Mouse (Mus musculus) thymus, postnatal 0 days (tissue): ENCODE measurements around the gene Rapgef4. TPM values are rescaled to one million over a fixed set of nuclear protein-coding genes. Genes with fewer than 3 reads are reported as not detected.

Experiments used
- DNase-seq: peaks from one replicate; pipeline ENCODE4 v3.0.0-alpha.2; 2015; ENCODE audit warnings: low spot score
- polyA plus RNA-seq: library from polyadenylated mRNA; unstranded; fragments of >200 nt; fragmentation: Nextera tagmentation; extraction: Ambion mirVana; gene quantifications from 2 replicates; pipeline ENCODE4 v1.2.1, GENCODE M21; 2015

Gene Rapgef4
- polyA plus RNA-seq, 1 experiment from 2014 or later = 4.2 TPM

GRCm38 (mm10) chr2:72178025-72178424 lies 197.0 kb downstream of the Rapgef4 start:
- DNase-seq = no peak

DNA sequence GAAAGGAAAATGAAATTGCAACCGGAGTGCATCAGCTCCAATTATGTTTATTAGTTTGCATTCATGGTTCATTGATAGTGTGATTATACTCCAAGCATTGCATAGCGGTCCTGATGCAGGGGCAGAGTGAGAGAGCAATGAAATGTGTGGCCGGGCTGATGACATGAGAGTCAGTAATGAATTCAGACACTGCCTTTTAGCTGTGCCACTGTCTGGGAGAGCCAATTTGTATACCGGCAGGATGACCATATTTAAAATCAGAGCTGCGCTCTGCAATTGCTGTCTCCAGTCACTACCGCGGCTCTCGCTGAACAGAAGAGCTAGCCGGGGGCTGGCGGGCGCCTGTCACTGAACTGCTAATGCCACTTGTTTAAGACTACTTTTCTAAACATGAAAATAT lies 197.5 kb downstream of the Rapgef4 start:
- DNase-seq = no peak

DNA sequence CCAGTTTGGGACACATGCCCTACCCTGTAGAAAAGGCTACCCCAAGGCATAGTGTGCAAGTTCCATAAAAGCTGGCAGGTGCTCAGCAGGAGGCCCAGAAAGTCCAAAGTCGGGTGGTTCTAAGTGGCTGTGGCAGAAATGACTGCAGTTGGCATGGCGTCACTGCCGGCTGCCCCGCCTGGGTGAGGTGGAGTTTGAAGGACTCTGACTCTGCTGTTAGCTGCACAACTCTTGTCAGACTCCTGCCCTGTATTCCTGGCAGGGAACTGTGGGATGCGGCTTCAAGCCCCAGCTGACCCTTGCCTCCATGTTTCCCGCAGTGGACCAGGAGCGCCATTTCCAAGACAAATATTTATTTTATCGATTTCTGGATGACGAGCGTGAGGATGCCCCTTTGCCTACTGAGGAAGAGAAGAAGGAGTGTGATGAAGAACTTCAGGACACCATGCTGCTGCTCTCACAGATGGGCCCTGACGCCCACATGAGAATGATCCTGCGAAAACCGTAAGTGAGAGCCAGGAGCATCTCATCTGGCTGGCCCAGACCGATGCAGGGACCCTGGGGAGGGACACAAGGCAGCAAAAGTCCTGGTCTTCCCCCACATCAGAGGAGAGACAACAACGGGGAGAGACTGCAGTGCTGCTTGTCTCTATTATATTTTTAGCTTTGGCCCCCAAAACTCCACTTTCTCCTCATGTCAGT lies 198.7 kb downstream of the Rapgef4 start:
- no peak for DNase-seq

- no peak for DNase-seq
Measured at GRCm38 (mm10) chr2:72181443-72181842, 200.4 kb downstream of the Rapgef4 start.

DNA sequence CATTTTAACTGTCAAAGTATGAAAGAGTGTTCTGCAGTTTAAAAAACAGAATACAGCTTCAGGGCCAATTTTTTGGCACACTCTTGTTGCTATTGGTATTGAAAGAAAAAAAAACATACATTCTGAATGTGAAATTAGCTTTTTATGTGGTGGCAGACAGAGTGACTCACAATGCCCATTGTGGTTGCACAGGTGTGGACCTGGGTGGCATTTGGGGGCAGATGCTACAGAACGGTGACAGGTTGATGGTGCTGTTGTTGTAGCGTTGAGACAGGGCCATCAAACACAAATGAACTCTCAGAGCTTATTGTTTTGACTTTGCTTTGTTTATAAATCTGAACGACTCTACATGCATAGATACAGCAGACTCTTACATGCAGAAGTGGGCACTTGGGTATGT lies 202.7 kb downstream of the Rapgef4 start:
- DNase-seq = peak; percentile 79

DNA sequence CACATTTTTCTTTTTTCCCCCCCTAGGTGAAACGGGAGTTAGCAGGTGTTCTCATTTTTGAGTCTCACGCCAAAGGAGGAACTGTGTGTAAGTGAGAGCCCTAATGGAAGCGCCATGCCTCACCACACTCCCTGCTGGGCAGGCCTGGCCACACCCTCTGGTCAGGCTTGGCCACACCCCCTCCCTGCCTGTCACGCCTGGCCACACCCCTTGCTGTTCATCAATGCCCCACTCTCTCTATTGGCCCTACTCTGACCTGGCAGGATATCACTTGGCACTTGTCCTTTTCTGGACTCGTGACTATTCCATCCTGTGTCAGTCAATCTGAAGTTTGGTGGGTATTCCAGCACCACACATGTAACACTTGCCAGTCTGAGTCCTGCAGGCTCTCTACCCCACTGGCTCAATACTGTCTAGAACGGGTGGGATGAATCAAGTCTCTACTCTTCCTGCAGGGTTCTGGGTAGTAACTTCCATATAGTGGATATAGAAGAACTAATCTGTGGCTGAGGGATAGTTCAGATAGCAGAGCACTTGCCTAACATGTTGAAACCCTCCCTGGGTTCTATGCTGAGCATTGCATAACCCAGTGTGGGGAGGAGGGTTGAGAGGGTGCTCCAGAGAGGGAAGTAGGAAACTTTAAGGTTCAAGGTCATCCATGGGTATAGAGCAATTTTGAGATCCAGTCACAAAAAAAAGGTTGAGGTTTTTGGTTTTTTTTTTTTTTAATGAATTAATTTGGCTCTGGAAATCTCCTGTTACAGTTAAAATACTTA lies 215.3 kb downstream of the Rapgef4 start:
- no peak for DNase-seq

DNA sequence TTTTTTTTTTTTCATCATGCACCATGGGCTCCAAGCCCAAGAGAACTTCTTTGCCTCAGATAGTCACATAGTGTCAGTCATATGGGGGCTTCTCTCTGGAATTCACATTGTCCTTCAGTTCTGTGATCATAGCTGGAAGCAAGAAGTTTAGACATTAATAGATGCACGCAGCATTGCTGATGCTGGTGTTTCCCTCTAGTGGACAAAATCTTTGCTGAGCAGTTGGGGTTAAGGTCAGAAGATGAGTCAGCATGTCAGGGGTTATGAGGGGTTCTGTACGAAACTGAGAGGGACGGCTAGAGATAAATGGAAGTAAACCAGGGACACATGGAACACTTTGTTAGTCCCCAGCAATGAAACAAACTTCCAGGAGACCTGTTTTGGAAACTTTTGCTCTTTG lies 216.0 kb downstream of the Rapgef4 start:
- DNase-seq = peak; percentile 60

DNA sequence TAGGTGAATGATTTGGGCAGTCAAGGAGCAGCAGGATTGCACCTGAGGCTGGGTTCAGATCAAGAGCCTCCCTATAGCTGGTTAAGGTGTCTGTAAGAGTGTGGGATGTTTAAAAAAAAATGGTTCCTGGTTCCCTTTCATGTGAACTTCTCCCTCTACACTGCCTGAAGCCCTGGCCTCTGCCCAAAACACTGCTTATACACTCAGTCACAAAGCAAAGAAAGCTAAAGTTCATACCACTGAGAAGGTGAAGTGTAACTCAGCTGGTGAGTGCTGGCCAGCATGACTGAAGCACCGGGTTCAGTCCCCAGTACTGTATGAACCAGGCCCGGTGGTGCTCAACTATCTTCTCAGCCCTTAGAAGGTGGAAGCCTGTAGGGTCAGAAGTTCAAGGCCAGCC lies 218.4 kb downstream of the Rapgef4 start:
- DNase-seq = no peak

DNA sequence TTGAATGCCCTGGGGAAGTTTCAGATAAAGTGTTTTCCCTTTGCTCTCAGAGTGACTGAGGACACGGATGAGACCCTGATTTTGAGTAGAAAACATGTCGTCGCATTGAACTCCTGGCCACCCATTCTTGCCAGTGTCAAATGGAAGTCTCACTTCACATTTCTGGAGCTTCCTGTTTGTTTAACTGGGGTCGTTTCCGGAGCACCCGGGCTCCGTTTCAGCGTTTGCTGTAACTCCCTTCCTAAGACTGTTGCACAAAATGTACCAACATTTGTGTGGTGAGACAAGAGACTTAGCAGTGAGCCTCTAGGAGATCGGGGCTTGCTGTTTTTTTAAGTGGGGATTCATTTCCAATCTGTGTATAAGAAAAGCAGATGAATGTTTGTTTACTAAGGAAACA lies 220.5 kb downstream of the Rapgef4 start:
- peak; percentile 64 for DNase-seq

- no peak for DNase-seq
Measured at GRCm38 (mm10) chr2:72202252-72202651, 221.2 kb downstream of the Rapgef4 start.

DNA sequence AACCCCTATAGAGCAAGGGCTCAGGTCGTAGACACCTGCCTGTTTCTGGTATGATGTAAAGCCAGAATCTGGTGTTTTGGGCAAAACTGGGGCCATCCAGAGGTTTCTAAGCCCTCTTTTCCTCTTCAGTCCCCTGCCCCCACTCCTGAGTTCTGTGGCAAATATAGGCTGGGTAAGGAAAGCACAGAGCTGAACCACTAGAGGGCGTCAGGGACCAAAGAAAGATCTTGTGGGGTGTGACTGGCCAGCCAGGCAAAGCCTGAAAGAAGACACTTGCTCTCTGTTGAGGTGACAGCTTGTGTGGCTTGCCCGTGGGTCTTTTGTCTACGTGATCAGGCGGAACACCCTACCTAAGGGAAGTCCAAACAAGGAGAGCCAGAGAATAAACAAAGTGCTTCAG lies 222.6 kb downstream of the Rapgef4 start:
- peak; percentile 90 for DNase-seq

DNA sequence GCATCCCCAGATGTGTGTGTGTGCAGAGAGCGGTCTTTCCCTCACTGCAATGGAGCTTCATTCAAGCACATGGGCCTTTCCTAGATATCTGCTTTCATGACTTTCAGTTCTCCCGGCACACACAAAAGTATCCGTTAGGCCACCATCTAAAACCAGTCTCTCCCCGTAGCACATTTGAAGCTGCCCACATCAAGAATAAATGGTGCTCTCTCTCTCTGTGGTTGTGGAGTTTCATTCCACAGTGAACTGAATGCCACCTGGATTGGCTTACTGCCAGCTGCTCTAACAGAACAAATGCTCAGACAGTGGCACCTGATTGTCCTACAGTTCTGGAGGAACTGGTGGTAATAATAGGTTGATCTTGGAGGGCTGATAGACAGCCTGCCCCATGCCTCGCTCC lies 224.8 kb downstream of the Rapgef4 start:
- DNase-seq = peak; percentile 75

- DNase-seq = no peak
Measured at GRCm38 (mm10) chr2:72206530-72207248, 225.6 kb downstream of the Rapgef4 start.

DNA sequence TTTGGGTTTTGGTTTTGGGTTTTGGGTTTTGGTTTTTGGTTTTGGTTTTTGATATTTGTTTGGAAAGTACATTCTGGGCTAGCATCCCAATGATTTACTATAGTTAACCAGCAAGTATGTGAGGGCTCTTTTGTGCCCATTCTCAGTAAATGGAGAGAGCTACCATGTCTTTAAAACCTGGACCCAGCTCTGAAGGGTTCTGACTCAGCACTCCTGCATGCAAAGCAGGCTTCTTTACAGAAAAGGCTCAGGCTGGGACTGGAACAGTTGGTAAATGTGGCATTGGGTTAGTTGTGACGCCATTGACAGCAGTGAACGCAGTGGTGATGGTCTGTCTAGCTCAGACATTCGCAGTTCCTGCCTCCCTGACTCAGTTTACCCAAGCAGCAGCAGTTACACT lies 236.3 kb downstream of the Rapgef4 start:
- no peak for DNase-seq

DNA sequence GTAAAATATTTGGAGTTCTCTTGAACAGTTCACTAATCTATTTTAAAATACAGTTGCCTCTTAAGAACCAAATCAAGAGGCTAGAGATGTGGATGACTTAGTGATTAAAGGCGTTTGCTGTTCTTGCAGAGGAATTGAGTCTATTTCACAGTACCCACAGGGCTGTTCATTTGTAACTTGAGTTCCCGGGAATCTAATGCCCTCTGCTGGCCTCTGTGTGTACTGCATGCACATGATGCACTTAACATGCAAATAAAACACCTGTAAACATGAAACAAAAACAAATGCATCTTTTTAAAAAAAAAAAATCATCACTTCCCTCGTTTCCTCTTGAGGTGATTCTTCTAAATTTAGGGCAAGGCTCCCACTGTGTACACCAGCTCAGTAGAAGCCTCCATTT lies 238.9 kb downstream of the Rapgef4 start:
- peak; percentile 85 for DNase-seq

DNA sequence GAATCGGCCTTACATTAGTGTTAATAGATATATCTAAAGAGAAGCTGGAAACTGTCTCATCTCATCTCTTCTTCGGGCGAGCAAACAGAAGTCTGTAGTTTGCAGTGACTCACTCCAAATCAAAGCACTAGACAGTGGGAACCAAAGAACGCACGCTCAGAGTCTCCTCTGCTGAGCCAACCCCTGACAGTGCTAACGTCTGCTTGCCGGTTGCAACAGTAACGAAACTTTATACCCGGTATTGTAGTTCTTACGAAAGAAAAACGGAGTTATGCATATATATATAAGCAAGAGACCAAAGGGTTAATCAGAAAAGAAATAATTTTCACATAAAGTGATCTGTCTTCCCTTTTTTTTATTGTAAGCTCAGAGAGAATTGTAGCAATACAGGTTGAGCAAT lies 240.2 kb downstream of the Rapgef4 start:
- no peak for DNase-seq

DNA sequence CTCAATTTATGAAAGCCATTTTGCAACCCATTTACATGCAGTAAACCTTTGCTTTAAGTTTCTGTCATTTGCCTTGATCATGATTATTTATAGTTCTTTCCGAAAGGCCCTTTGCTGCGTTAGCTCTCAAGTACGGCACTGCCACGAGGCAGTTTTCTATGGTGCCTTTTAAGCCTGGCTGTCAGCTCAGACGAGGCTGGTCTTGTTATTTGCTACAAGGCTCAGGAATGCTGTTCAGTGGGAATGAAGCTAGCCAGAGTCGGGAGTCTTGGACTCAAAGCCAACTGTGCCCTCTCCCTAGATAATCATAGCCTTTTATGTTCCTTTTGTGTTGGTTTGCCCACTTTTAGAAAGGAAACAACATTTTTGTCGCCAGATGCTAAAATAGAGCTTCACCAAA lies 240.7 kb downstream of the Rapgef4 start:
- DNase-seq = no peak

- DNase-seq = no peak
Measured at GRCm38 (mm10) chr2:72222276-72222675, 241.2 kb downstream of the Rapgef4 start.

- no peak for DNase-seq
Measured at GRCm38 (mm10) chr2:72222736-72223455, 241.9 kb downstream of the Rapgef4 start.

DNA sequence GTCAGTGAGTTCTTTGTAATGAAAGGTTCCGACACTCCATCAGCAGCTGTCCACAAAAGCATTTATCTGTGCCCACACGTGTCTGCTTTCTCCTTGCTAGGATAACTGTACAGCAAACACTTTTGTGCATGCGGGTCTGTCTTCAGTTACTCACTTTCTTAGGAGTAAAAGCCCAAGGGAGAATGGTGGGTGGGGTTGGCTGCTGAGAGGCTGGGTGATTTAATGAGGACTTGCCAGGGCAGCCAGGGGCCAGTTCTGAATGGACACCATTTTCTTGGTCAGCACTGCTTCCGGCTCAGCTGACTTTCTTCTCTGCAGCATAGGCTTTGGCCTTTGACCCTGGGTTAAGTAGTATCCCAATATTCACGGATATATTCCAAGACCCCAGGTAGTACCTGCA lies 242.4 kb downstream of the Rapgef4 start:
- no peak for DNase-seq

GRCm38 (mm10) chr2:72226006-72226405 lies 245.0 kb downstream of the Rapgef4 start:
- DNase-seq = no peak

DNA sequence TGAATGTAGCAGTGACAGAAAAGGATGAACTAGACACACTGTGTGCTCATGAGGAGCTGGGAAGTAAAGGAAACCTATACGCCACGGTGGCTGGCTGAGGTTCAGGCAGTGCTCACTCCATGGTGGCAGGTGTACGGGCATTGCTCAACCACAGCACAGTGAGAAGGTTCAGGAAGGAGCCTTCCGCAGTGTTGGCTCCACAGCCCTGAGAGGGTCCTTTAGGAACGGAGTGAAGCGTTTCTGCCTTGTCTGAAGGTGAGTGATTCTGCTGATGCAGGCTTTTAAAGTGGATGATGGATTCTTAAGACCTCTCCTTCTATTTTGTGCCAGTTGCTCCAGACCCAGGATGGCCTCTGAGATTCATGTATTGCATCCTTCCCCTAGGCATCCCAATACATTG lies 246.4 kb downstream of the Rapgef4 start:
- DNase-seq = no peak
